Mouse (Mus musculus): ENCODE measurements around the gene Lipc.

Lipc gene

GRCm38 (mm10) chr9:70911163-70911562 is 40.9 kb downstream of the Lipc start:
- DNase-seq: no peak

GRCm38 (mm10) chr9:70910351-70910750 is 41.7 kb downstream of the Lipc start:
- no peak for DNase-seq

GRCm38 (mm10) chr9:70902821-70903730 is 49.0 kb downstream of the Lipc start:
- DNase-seq: no peak

GRCm38 (mm10) chr9:70894201-70894600 is 57.8 kb downstream of the Lipc start:
- DNase-seq: peak; percentile 16 to 34

- DNase-seq: no peak
Measured at GRCm38 (mm10) chr9:70893526-70893925, 58.5 kb downstream of the Lipc start.

GRCm38 (mm10) chr9:70892627-70893026 is 59.4 kb downstream of the Lipc start:
- DNase-seq: no peak

- peak; percentile 27 to 40 for DNase-seq
Measured at GRCm38 (mm10) chr9:70891431-70892133, 60.4 kb downstream of the Lipc start.

GRCm38 (mm10) chr9:70890736-70891135 is 61.3 kb downstream of the Lipc start:
- no peak for DNase-seq

- no peak for DNase-seq
Measured at GRCm38 (mm10) chr9:70888969-70889368, 63.1 kb downstream of the Lipc start.

- no peak for DNase-seq
Measured at GRCm38 (mm10) chr9:70888556-70888955, 63.5 kb downstream of the Lipc start.

GRCm38 (mm10) chr9:70881982-70882381 is 70.0 kb downstream of the Lipc start:
- no peak for DNase-seq

- no peak for DNase-seq
Measured at GRCm38 (mm10) chr9:70878823-70879222, 73.2 kb downstream of the Lipc start.

- DNase-seq: no peak
Measured at GRCm38 (mm10) chr9:70878157-70878556, 73.9 kb downstream of the Lipc start.

GRCm38 (mm10) chr9:70875490-70875889 is 76.5 kb downstream of the Lipc start:
- no peak for DNase-seq

- no peak for DNase-seq
Measured at GRCm38 (mm10) chr9:70875059-70875458, 77.0 kb downstream of the Lipc start.

- DNase-seq: no peak
Measured at GRCm38 (mm10) chr9:70872675-70873074, 79.4 kb downstream of the Lipc start.

GRCm38 (mm10) chr9:70870326-70870725 is 81.7 kb downstream of the Lipc start:
- no peak for DNase-seq

- no peak for DNase-seq
Measured at GRCm38 (mm10) chr9:70869169-70869873, 82.7 kb downstream of the Lipc start.

- no peak for DNase-seq
Measured at GRCm38 (mm10) chr9:70867381-70867780, 84.6 kb downstream of the Lipc start.

GRCm38 (mm10) chr9:70864039-70864438 is 88.0 kb downstream of the Lipc start:
- DNase-seq: no peak

- DNase-seq: no peak
Measured at GRCm38 (mm10) chr9:70863299-70863698, 88.7 kb downstream of the Lipc start.

GRCm38 (mm10) chr9:70859233-70859632 is 92.8 kb downstream of the Lipc start:
- no peak for DNase-seq

GRCm38 (mm10) chr9:70855868-70856267 is 96.2 kb downstream of the Lipc start:
- no peak for DNase-seq

Measured in spleen, adult 18-20 months (tissue).